Mouse (Mus musculus): ENCODE data around the gene Rapgef3. TPM values are rescaled to one million over a fixed set of nuclear protein-coding genes. Genes with fewer than 3 reads are reported as not detected.

Gene Rapgef3
- 6.1 and 6.6 TPM in 2 replicates for polyA plus RNA-seq (2012; ENCODE audit: insufficient read depth, insufficient read length, missing spikeins)

- peak within 1 kb of the TSS; percentile 93 for H3K4me3 ChIP-seq (ENCODE audit: insufficient read depth, low read depth, low read length)
- peaks cover 9% of the 10 kb centered on the region for H3K4me1 ChIP-seq (ENCODE audit: control insufficient read depth, insufficient read depth, insufficient read length, low read length)
- H3K27ac ChIP-seq (replicated peaks; ENCODE audit: low read depth, low read length), result peak within 1 kb of the TSS; percentile 100
These were observed at the start of gene Rapgef3 for GRCm38 (mm10) chr15:97767280-97768186. TSS of gene Rapgef3 (minus strand) at chr15:97767972.

DNA sequence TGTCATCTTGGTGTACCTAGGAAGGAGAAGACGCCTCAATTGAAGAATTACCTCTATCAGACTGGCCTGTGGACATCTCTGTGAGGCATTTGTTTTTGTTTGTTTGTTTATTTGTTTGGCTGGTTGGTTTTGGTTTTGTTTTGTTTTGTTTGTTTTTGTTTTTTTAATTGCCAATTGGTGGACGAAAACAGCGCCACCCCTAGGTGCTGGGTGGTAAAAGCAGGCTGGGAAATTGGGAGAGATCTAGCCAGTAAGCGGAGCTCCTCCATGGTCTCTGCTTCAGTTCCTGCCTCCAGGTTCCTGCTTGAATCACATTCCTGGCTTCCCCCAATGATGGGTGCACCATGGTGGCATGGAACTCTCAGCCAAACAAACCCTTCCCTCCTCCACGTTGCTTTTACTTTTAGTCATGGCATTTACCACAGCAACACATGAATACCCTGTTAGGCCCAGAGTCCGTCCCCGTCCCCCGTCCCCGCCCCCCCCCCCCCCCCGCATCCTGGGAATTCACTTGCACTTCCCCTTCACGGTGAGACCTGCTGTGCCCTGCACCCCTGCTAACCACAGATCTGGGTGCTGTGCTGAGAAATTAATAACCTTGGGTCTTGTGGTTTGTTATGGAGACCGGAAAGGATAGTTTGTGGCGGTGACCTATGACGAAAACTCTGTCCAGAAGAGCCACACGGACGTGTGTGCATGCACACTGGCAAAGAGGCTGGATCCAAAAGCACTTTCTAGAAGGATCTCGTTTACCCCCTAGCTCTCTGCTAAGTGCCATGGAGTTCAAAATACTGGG is 48.6 kb upstream of the Rapgef3 start:
- Histone ChIP-seq H3K4me1 (ENCODE audit: control insufficient read depth, insufficient read depth, insufficient read length, low read length) (peaks cover 47% of the 10 kb centered on the region), H3K27ac (replicated peaks; ENCODE audit: low read depth, low read length) (no peak overlapping the region; the same call in 1 of the 2 replicates), H3K4me3 (ENCODE audit: insufficient read depth, low read depth, low read length) (no peak overlapping the region)

- Histone ChIP-seq H3K27ac (replicated peaks; ENCODE audit: low read depth, low read length) (no peak overlapping the region), H3K4me1 (ENCODE audit: control insufficient read depth, insufficient read depth, insufficient read length, low read length) (peaks cover 41% of the 10 kb centered on the region), H3K4me3 (ENCODE audit: insufficient read depth, low read depth, low read length) (no peak overlapping the region)
These were observed 47.5 kb upstream of the Rapgef3 start for GRCm38 (mm10) chr15:97815254-97815653.

DNA sequence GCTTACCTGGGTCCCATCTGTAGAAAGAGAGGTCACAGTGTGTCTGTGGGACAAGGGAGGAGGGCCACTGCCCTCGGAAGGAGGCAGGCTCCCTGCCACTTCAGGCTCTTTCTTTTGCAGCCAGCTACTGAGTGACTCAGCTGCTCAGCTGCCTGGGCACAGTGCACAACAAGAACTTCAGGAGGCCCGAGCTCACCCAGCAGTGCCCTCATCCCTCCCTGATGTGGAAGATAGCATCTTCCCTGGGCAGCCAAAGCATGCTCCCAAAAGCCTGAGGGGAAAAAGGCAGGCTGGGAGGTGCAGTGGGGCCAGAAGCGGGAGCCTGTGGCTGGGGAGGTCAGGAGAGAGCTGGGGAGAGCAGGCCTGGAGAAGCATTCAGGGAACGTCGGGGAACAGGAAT is 46.9 kb upstream of the Rapgef3 start:
- H3K4me3 ChIP-seq (ENCODE audit: insufficient read depth, low read depth, low read length), result no peak overlapping the region
- H3K27ac ChIP-seq (replicated peaks; ENCODE audit: low read depth, low read length), result no peak overlapping the region; the same call in 1 of the 2 replicates
- peaks cover 41% of the 10 kb centered on the region for H3K4me1 ChIP-seq (ENCODE audit: control insufficient read depth, insufficient read depth, insufficient read length, low read length)

DNA sequence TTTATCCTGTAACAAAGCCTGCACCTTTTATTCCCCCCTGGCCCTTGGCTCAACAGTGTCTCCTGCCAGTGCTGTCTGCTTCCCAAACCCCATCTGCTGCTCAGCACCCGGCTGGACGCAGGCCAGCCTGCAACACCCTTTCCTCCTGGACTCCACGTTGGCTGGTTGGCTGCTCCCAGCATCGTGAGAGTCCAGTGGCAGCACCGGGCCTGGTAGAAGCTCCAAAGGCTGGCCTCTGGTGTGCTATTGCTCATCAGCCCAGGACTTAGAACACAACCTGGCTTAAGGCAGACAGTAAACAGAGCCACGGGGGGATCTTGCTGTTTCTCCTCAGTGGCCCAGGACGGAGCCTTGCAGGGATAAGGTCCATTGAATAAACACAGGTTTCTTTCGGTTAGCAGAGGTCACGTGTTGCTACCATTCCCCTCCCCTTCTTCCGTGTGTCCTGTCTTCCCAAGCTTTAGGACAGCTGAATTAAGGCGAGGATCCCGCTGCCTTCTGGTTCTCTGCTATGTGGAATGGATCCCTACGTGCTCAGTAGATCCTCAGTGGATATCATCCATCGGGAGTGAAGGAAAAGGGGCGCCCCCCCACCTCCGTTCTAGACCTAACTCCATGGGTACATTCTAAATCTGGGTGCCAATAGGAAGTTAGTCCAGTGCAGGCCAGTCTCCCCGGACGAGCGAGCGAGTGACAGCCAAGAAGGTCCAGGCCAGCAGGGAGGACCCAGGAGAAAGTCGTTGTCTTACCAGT is 45.9 kb upstream of the Rapgef3 start:
- Histone ChIP-seq H3K4me1 (ENCODE audit: control insufficient read depth, insufficient read depth, insufficient read length, low read length) (peaks cover 43% of the 10 kb centered on the region), H3K4me3 (ENCODE audit: insufficient read depth, low read depth, low read length) (no peak overlapping the region), H3K27ac (replicated peaks; ENCODE audit: low read depth, low read length) (peak overlapping the region; percentile 38; the same call in 1 of the 2 replicates)

- Histone ChIP-seq H3K27ac (replicated peaks; ENCODE audit: low read depth, low read length) (0 out of 2 replicates have a peak overlapping the region, but pooled peaks have one; percentile 38), H3K4me3 (ENCODE audit: insufficient read depth, low read depth, low read length) (no peak overlapping the region), H3K4me1 (ENCODE audit: control insufficient read depth, insufficient read depth, insufficient read length, low read length) (peaks cover 40% of the 10 kb centered on the region)
These were observed 45.1 kb upstream of the Rapgef3 start for GRCm38 (mm10) chr15:97812875-97813274.

GRCm38 (mm10) chr15:97812126-97812525 is 44.4 kb upstream of the Rapgef3 start:
- Histone ChIP-seq H3K27ac (replicated peaks; ENCODE audit: low read depth, low read length) (no peak overlapping the region), H3K4me1 (ENCODE audit: control insufficient read depth, insufficient read depth, insufficient read length, low read length) (peaks cover 36% of the 10 kb centered on the region), H3K4me3 (ENCODE audit: insufficient read depth, low read depth, low read length) (no peak overlapping the region)

DNA sequence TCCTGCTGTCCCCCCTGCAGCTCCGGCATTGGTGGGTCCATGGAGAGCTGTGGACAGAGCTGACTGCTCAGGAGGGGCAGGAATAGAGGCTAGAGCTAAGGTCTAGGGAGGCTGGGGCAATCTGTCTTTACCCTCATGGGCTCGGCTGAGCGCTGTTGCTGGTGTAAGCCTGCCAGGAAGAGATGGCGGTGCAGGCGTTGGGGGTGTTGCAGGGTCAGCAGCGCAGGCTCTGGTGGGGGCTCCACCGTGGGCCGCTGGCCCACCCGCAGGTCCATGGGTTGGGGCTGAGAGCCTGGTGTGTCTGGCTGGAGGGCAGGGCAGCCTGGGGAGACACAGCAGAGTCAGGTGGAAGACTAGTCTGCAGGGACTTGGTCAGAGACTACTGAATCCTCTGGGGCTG is 43.5 kb upstream of the Rapgef3 start:
- no peak overlapping the region for H3K27ac ChIP-seq (replicated peaks; ENCODE audit: low read depth, low read length)
- H3K4me1 ChIP-seq (ENCODE audit: control insufficient read depth, insufficient read depth, insufficient read length, low read length), result peaks cover 36% of the 10 kb centered on the region

GRCm38 (mm10) chr15:97810399-97810798 is 42.6 kb upstream of the Rapgef3 start:
- peaks cover 34% of the 10 kb centered on the region for H3K4me1 ChIP-seq (ENCODE audit: control insufficient read depth, insufficient read depth, insufficient read length, low read length)
- no peak overlapping the region for H3K4me3 ChIP-seq (ENCODE audit: insufficient read depth, low read depth, low read length)
- no peak overlapping the region for H3K27ac ChIP-seq (replicated peaks; ENCODE audit: low read depth, low read length)

More for the DNA sequence above, 43.5 kb upstream of the Rapgef3 start:
- H3K4me3 ChIP-seq (ENCODE audit: insufficient read depth, low read depth, low read length), result no peak overlapping the region

DNA sequence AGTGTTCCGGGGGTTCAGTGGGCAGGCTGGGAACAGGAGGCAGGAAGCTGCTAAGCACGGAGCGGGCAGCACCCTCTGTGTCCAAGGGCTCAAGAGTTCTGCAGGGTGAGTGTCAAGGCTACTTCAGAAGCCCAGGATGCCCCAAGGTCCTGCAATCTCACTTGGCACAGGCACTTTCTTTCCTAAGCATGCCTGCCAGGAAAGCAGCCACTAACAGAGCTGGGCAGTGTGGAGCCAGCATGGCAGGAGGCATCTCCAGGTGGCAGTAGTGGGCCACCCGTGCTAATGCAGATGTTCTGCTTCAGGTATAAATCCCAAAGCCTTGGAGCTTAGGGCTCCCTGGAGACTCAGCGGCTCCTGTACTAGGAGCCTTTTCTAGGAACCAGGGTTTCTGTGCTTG is 42.2 kb upstream of the Rapgef3 start:
- Histone ChIP-seq H3K4me3 (ENCODE audit: insufficient read depth, low read depth, low read length) (no peak overlapping the region), H3K4me1 (ENCODE audit: control insufficient read depth, insufficient read depth, insufficient read length, low read length) (peaks cover 30% of the 10 kb centered on the region), H3K27ac (replicated peaks; ENCODE audit: low read depth, low read length) (no peak overlapping the region)

DNA sequence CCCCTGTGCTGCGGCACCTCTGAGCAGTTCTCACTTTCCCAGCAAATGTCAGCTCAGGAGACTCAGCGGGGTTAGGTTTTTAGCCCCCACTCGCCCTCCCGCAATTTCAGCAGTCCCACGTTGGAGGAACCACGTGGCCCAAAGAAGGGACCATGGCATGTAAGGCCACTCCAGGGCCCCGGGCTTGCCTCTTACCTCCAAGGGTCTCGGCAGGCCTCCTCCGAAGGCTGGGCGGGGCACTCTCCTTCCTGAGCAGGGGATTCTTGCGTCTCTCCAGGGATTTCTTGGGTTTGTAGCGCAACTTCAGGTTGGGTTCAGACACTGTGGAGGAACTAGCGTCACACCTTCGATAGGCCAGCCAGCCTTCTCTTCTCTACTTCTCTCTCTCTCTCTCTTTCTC is 41.4 kb upstream of the Rapgef3 start:
- Histone ChIP-seq H3K27ac (replicated peaks; ENCODE audit: low read depth, low read length) (no peak overlapping the region), H3K4me3 (ENCODE audit: insufficient read depth, low read depth, low read length) (no peak overlapping the region), H3K4me1 (ENCODE audit: control insufficient read depth, insufficient read depth, insufficient read length, low read length) (peaks cover 22% of the 10 kb centered on the region)

GRCm38 (mm10) chr15:97808532-97808931 is 40.8 kb upstream of the Rapgef3 start:
- H3K4me3 ChIP-seq (ENCODE audit: insufficient read depth, low read depth, low read length), result no peak overlapping the region
- no peak overlapping the region for H3K27ac ChIP-seq (replicated peaks; ENCODE audit: low read depth, low read length)
- H3K4me1 ChIP-seq (ENCODE audit: control insufficient read depth, insufficient read depth, insufficient read length, low read length), result peaks cover 18% of the 10 kb centered on the region

DNA sequence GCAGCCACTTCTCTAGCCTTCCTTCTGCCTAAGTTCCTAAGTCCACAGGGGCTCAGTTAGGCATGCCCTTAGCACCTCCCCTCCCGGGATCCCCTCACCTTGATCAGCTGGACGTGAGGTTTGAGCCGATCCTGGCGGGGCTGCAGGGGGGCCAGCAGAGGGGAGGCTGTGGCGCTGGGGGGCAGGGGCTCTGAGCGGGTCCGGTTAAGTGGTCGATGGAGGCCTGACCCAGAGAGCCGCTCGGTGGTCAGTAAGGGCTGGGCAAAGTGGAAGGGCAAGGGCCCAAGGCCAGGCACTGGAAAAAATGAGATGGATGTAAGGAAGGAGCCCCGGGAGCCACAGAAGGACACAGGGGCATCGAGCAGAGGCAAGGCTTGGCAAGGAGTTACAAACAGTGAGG is 40.1 kb upstream of the Rapgef3 start:
- peaks cover 11% of the 10 kb centered on the region for H3K4me1 ChIP-seq (ENCODE audit: control insufficient read depth, insufficient read depth, insufficient read length, low read length)
- no peak overlapping the region for H3K4me3 ChIP-seq (ENCODE audit: insufficient read depth, low read depth, low read length)
- no peak overlapping the region for H3K27ac ChIP-seq (replicated peaks; ENCODE audit: low read depth, low read length)

- Histone ChIP-seq H3K27ac (replicated peaks; ENCODE audit: low read depth, low read length) (no peak overlapping the region), H3K4me3 (ENCODE audit: insufficient read depth, low read depth, low read length) (no peak overlapping the region), H3K4me1 (ENCODE audit: control insufficient read depth, insufficient read depth, insufficient read length, low read length) (no peaks in the 10 kb centered on the region)
These were observed 34.8 kb upstream of the Rapgef3 start for GRCm38 (mm10) chr15:97802575-97802974.

GRCm38 (mm10) chr15:97801811-97802210 is 34.0 kb upstream of the Rapgef3 start:
- H3K4me1 ChIP-seq (ENCODE audit: control insufficient read depth, insufficient read depth, insufficient read length, low read length), result no peaks in the 10 kb centered on the region
- no peak overlapping the region for H3K27ac ChIP-seq (replicated peaks; ENCODE audit: low read depth, low read length)
- H3K4me3 ChIP-seq (ENCODE audit: insufficient read depth, low read depth, low read length), result no peak overlapping the region

Data from brown adipose tissue, adult 24 weeks (tissue).